Mouse (Mus musculus) ES-CJ7 (cell line): ENCODE measurements at regions not wholly inside any gene's neighbourhood (a gene's known extent, or its start where the extent isn't known, plus 50 kb on each side); places are given as distances from the start of the nearest gene placed in this dataset.
A peak's percentile ranks its signal among the peaks of the same experiment; 100 is the strongest.

Source experiments
- DNase-seq: peaks from one replicate; pipeline ENCODE4 v3.0.0; 2011; ENCODE audit warnings: low read depth, low spot score

DNA sequence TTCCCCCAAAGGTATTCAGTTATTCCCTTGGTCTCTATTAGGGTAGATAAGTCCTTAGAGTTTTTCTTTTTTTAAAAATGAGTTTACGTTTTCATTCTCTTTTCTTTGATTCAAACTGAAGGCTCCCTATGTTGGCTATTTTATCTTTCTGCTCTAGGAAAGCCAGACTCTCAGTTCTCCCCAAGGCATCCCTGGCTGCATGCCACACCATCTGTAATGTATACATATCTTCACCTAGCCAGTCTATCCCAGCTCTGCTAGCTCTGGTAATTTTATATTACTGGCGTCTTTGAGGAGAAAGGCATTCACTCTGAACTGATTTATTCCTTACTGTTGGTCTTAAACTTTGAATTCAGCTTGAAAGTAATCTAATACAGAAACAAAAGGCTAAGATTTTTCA, 65.2 kb upstream of the Cabcoco1 start:
- DNase-seq = no peak

GRCm38 (mm10) chr10:68611906-68612305, 70.2 kb upstream of the Cabcoco1 start:
- peak; percentile 80 for DNase-seq

DNA sequence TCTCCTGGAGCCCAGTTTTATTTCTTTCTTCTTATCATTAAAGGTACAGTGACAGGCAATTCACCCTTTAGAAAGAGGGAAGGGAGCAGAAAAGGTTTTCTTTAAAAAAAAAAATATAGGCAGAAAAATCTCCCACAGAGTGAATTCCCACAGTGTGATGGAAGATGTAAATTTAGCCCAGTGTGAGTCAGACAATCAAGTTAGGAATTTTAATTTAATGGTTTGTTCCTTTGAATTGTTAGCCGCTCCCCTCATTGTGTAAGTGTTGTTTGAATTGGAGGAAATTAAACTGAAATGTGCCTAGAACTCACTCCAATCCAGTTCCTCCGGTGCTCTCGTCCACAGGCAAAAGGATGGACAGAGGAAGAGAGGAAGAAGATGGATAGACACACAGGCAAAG, 71.0 kb upstream of the Cabcoco1 start:
- no peak for DNase-seq

DNA sequence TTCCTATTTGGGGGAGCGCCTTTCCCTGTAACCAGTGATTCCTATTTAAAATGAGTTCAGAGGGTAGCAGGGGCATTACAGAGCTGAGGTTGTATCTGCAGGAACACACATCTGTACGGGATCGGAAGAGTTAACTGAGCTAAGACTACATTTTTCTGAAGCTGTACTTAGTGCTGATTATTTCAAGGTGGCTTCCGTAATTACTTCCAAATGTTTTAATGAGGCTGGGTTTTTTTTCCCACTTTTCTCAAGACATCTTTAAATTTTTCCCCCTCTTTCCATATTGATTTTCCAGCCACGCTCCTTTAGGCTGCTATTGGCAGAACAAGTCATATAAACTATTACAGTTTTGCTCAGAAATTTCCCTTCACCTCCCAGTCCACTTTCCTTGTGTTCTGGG, 82.1 kb upstream of the Cabcoco1 start:
- DNase-seq = no peak

DNA sequence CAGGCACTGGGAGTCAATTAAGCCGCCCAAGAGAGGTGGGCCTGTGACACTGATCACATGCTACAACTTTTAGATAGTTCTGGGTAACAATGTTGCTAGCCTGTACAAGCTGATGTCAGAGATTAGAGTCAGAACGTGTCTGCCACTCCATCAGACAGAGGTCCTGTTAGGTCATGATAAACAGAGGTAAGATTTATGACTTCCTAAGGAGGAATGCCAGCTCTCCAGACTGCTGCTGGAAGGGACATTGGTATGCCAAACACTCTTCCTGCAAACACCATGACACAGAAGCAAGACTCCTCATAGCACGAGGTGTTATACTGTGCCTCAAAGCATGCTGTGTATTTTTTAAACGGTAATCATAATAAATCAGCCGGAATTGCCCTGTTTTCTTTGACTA, 83.6 kb upstream of the Cabcoco1 start:
- no peak for DNase-seq

GRCm38 (mm10) chr10:68625752-68626151, 84.1 kb upstream of the Cabcoco1 start:
- peak; percentile 9 for DNase-seq

- DNase-seq = no peak
These were observed 87.8 kb upstream of the Cabcoco1 start for GRCm38 (mm10) chr10:68629486-68629885.

GRCm38 (mm10) chr10:68633180-68633579, 90.3 kb upstream of the Tmem26 start:
- no peak for DNase-seq

DNA sequence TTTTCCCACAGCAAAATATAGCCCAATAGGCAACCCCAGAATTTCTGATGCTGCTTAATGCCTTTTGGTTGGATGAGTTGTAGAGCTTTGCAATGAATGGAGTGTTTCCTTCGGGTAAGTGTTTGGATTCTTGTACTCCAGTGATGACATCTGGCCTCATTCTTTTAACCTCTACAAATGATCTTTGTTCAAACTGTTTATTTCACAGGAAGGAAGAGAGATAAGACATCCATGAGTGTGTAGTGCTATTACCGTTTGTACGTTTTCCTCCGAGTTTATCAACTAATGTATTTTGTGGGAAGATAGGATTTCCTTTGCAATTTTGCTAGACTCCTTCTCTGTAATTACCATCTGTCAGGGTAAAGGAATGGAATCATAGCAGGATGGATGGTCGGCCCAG, 70.7 kb upstream of the Tmem26 start:
- DNase-seq = no peak

GRCm38 (mm10) chr10:68655491-68655890, 68.0 kb upstream of the Tmem26 start:
- DNase-seq = no peak

DNA sequence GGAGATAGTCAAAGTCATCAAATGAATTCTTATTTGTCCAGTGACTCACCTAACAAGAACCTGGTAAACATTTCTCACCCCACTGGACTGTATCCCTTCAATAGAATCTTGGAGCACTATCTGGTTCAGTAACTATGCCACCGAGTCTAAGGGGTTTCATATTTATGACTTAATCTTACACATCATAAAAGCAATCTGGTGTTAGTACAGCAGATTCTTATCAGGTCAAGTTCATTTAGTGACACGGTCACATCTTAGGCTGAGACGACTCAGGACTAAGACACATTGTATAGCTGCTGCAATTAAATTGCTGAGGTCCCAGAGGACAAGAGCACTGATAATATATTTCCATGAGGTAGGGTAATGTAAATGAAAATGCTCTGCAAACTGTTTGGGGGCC, 57.4 kb upstream of the Tmem26 start:
- no peak for DNase-seq

DNA sequence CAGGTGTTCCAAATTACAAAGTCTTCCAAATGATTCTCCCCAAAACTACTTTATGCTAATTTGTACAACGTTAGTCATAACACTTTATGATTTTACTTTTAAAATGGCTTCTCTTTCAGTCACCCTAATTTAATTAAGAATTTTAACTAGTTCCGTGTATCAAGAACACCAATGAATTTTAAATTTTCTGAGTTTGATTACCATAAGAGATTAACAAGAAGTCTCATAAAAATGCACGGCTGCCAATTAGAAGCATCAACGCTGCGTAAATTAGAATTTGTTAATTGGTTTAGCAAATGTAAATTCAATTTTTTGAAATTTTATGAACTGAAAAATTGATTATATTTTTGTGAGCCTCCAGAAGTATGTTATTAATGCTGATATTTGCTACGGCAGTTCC, 54.1 kb upstream of the Tmem26 start:
- no peak for DNase-seq

DNA sequence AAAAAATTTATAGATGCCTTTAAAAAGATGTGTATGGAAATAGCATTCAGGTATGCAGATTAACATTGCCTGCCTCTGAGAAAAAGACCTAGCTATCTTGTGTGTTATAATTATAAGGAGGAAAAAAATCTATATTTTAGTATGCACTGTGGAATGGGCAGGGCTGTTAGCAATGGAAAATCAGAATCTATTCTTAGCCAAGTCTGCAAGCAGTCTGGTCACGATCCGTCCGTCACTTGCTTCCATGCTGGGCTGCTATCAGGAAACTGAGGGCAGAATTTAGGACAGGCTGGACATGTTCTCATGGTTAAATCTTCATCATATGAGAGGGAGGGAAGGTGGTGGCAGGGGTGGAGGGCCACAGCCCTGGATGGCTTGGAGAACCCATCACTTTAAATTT, 53.5 kb upstream of the Tmem26 start:
- DNase-seq = no peak

- no peak for DNase-seq
These were observed 51.2 kb upstream of the Tmem26 start for GRCm38 (mm10) chr10:68672291-68672690.

GRCm38 (mm10) chr10:68673102-68673872, 50.2 kb upstream of the Tmem26 start:
- DNase-seq = no peak
